Mouse (Mus musculus): ENCODE results near the gene Dnajb5.

- no peak for TF ChIP-seq CTCF (conservative IDR thresholded peaks at IDR 0.05; ENCODE audit: low read length)
- TF ChIP-seq NANOG (IDR thresholded peaks at IDR 0.05; ENCODE audit: borderline replicate concordance, low read length), result no peak
Observed at GRCm38 (mm10) chr4:42904523-42904922, 45.1 kb upstream of the Dnajb5 start.

Data from E14TG2a.4 (cell line).